Mouse (Mus musculus): ENCODE results near the gene Plek. TPM values are rescaled to one million over a fixed set of nuclear protein-coding genes. Genes with fewer than 3 reads are reported as not detected.
"Not testable (repeated sequence)": the region's sequence is repeated elsewhere in the genome, so short reads cannot be mapped to it uniquely, and the experiment has no call there.

Plek gene
- polyA plus RNA-seq, 1 experiment = 0.36 TPM

- Histone ChIP-seq H3K79me2 (ENCODE audit: control insufficient read depth, insufficient read depth) (no peaks in the 10 kb centered on the region), H3ac (ENCODE audit: control insufficient read depth, insufficient read length, low read depth) (no peak overlapping the region), H3K4me3 (ENCODE audit: insufficient read depth, poor library complexity, severe bottlenecking) (no peak overlapping the region), H3K27me3 (ENCODE audit: control insufficient read depth, insufficient read depth, insufficient read length) (peaks cover 14% of the 10 kb centered on the region), H3K36me3 (ENCODE audit: control insufficient read depth, insufficient read depth) (no peaks in the 10 kb centered on the region), H3K79me3 (ENCODE audit: low read depth) (no peaks in the 10 kb centered on the region)
- no peak for TF ChIP-seq USF1 (IDR thresholded peaks at IDR 0.05; ENCODE audit: low read depth)
- TF ChIP-seq FOSL1 (IDR thresholded peaks at IDR 0.05; ENCODE audit: insufficient read depth, low read length, poor library complexity, severe bottlenecking) = no peak
- no peak for TF ChIP-seq CTCF (IDR thresholded peaks at IDR 0.05; ENCODE audit: control insufficient read depth, insufficient read depth, insufficient read length)
- no peak for TF ChIP-seq MYOD1 (IDR thresholded peaks at IDR 0.05; ENCODE audit: control insufficient read depth, insufficient read length, low read depth)
- TF ChIP-seq CEBPB (IDR thresholded peaks at IDR 0.05; ENCODE audit: low read depth) = no peak
- no peak for TF ChIP-seq MAX (IDR thresholded peaks at IDR 0.05)
- TF ChIP-seq MYOG (IDR thresholded peaks at IDR 0.05; ENCODE audit: control insufficient read depth, extremely low read depth, insufficient read length) = no peak
Measured at GRCm38 (mm10) chr11:17019328-17019727, 32.9 kb downstream of the Plek start.

GRCm38 (mm10) chr11:17012948-17013347 is 39.2 kb downstream of the Plek start:
- Histone ChIP-seq H3K79me2 (ENCODE audit: control insufficient read depth, insufficient read depth) (no peaks in the 10 kb centered on the region), H3ac (ENCODE audit: control insufficient read depth, insufficient read length, low read depth) (no peak overlapping the region), H3K27me3 (ENCODE audit: control insufficient read depth, insufficient read depth, insufficient read length) (peaks cover 4% of the 10 kb centered on the region), H3K4me3 (ENCODE audit: insufficient read depth, poor library complexity, severe bottlenecking) (no peak overlapping the region), H3K79me3 (ENCODE audit: low read depth) (no peaks in the 10 kb centered on the region), H3K36me3 (ENCODE audit: control insufficient read depth, insufficient read depth) (no peaks in the 10 kb centered on the region)
- TF ChIP-seq CEBPB (IDR thresholded peaks at IDR 0.05; ENCODE audit: low read depth) (no peak), USF1 (IDR thresholded peaks at IDR 0.05; ENCODE audit: low read depth) (no peak), MYOD1 (IDR thresholded peaks at IDR 0.05; ENCODE audit: control insufficient read depth, insufficient read length, low read depth) (no peak), MYOG (IDR thresholded peaks at IDR 0.05; ENCODE audit: control insufficient read depth, extremely low read depth, insufficient read length) (no peak), FOSL1 (IDR thresholded peaks at IDR 0.05; ENCODE audit: insufficient read depth, low read length, poor library complexity, severe bottlenecking) (no peak)

- H3K79me3 ChIP-seq (ENCODE audit: low read depth) = no peaks in the 10 kb centered on the region
- TF ChIP-seq MYOG (IDR thresholded peaks at IDR 0.05; ENCODE audit: control insufficient read depth, extremely low read depth, insufficient read length) (no peak), MAX (IDR thresholded peaks at IDR 0.05) (no peak), CEBPB (IDR thresholded peaks at IDR 0.05; ENCODE audit: low read depth) (no peak)
- H3K4me3 ChIP-seq (ENCODE audit: insufficient read depth, poor library complexity, severe bottlenecking) = no peak overlapping the region
- H3K36me3 ChIP-seq (ENCODE audit: control insufficient read depth, insufficient read depth) = no peaks in the 10 kb centered on the region
- no peaks in the 10 kb centered on the region for H3K27me3 ChIP-seq (ENCODE audit: control insufficient read depth, insufficient read depth, insufficient read length)
- no peaks in the 10 kb centered on the region for H3K79me2 ChIP-seq (ENCODE audit: control insufficient read depth, insufficient read depth)
- no peak overlapping the region for H3ac ChIP-seq (ENCODE audit: control insufficient read depth, insufficient read length, low read depth)
Measured at GRCm38 (mm10) chr11:17008498-17008941, 43.7 kb downstream of the Plek start.

DNA sequence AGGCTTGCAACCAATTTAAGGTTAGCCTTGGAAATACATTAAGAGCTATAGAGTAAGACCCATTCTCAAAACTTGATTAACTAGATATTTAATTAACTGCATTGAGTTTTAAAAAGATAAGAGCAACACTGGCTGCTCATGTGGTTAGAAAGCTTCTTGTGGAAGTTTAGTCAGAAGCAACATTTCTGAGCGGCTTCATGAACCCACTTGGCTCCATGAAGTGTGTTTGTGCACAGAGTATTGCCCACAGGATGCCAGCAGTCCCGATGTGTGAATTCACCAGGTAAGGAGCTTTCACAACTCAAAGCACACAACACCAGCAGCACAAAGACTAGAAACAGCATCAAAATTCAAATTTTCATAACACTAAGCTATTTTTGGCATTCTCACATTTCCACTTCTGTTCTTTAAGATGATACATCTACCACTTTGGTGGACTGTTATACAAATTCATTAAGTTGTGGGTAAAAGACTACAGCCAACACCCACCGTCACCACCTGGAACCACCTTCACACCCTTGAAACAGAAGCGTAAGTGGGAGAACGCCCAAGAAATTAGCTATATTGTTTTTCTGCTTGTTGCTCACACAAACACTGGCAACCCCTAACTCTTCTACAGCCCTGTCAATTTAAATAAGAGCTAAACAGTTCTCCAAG is 44.5 kb downstream of the Plek start:
- Histone ChIP-seq H3ac (ENCODE audit: control insufficient read depth, insufficient read length, low read depth) (no peak overlapping the region), H3K79me3 (ENCODE audit: low read depth) (no peaks in the 10 kb centered on the region), H3K79me2 (ENCODE audit: control insufficient read depth, insufficient read depth) (no peaks in the 10 kb centered on the region), H3K4me3 (ENCODE audit: insufficient read depth, poor library complexity, severe bottlenecking) (no peak overlapping the region), H3K27me3 (ENCODE audit: control insufficient read depth, insufficient read depth, insufficient read length) (no peaks in the 10 kb centered on the region), H3K36me3 (ENCODE audit: control insufficient read depth, insufficient read depth) (no peaks in the 10 kb centered on the region)
- no peak for TF ChIP-seq USF1 (IDR thresholded peaks at IDR 0.05; ENCODE audit: low read depth)
- TF ChIP-seq FOSL1 (IDR thresholded peaks at IDR 0.05; ENCODE audit: insufficient read depth, low read length, poor library complexity, severe bottlenecking) = no peak
- TF ChIP-seq MYOD1 (IDR thresholded peaks at IDR 0.05; ENCODE audit: control insufficient read depth, insufficient read length, low read depth) = no peak
- no peak for TF ChIP-seq CEBPB (IDR thresholded peaks at IDR 0.05; ENCODE audit: low read depth)
- TF ChIP-seq CTCF (IDR thresholded peaks at IDR 0.05; ENCODE audit: control insufficient read depth, insufficient read depth, insufficient read length) = no peak
- TF ChIP-seq MAX (IDR thresholded peaks at IDR 0.05) = no peak
- TF ChIP-seq MYOG (IDR thresholded peaks at IDR 0.05; ENCODE audit: control insufficient read depth, extremely low read depth, insufficient read length) = no peak

- H3ac ChIP-seq (ENCODE audit: control insufficient read depth, insufficient read length, low read depth); H3K36me3 ChIP-seq (ENCODE audit: control insufficient read depth, insufficient read depth); H3K27me3 ChIP-seq (ENCODE audit: control insufficient read depth, insufficient read depth, insufficient read length); H3K79me3 ChIP-seq (ENCODE audit: low read depth); H3K4me3 ChIP-seq (ENCODE audit: insufficient read depth, poor library complexity, severe bottlenecking); H3K79me2 ChIP-seq (ENCODE audit: control insufficient read depth, insufficient read depth): not testable (repeated sequence)
Measured at GRCm38 (mm10) chr11:17006526-17006925, 45.7 kb downstream of the Plek start.

DNA sequence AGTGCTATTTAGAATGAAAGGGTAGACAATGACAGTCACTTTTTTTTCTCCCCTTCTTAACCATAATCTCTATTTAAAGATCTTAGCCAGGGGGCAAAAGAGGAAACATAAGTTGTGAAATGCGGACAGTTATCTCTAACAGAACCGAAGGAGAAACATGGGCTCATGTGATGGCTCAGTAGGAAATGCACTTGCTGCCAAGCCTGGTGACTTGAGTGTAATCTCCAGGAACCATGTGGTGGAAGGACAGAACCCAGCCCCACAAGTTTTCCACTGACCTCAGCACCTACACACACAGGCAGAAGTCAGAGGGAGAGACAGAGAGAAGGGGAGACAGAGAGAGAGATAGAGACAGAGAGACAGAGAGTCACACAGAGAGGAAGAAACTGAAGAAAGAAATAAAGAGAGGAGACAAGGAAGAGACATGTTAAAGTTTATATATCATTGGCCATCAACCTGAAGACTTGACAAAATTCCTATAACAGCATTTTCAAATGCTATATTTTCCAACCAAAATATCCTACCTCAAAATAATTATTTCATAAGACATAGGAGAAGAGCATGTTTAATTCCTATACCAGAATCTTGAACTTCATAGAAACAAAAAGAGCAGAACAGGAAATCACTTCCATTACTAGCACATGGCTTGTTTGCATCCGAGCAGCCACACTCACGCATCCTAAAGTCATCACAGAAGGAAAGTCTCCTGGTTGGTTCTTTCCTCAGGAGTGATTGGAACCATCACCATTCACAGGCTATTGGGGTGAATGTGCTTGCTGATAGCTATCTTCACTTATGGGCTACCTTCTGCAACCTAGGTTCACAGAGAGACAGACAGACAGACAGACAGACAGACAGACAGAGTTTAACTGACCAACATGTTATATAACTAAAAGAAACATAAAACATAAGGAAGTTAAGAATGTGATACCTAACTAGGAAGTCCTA is 47.0 kb downstream of the Plek start:
- Histone ChIP-seq H3K4me3 (ENCODE audit: insufficient read depth, poor library complexity, severe bottlenecking) (no peak overlapping the region), H3ac (ENCODE audit: control insufficient read depth, insufficient read length, low read depth) (no peak overlapping the region), H3K79me2 (ENCODE audit: control insufficient read depth, insufficient read depth) (no peaks in the 10 kb centered on the region), H3K36me3 (ENCODE audit: control insufficient read depth, insufficient read depth) (no peaks in the 10 kb centered on the region), H3K27me3 (ENCODE audit: control insufficient read depth, insufficient read depth, insufficient read length) (no peaks in the 10 kb centered on the region), H3K79me3 (ENCODE audit: low read depth) (no peaks in the 10 kb centered on the region)
- no peak for TF ChIP-seq MYOG (IDR thresholded peaks at IDR 0.05; ENCODE audit: control insufficient read depth, extremely low read depth, insufficient read length)
